Mouse (Mus musculus) bone marrow, adult 2 months (tissue): ENCODE measurements around the gene Mief2. TPM values are rescaled to one million over a fixed set of nuclear protein-coding genes. Genes with fewer than 3 reads are reported as not detected.

Experiments
- H3K27ac ChIP-seq: fragments of 200-500 bp; 2 replicates; pipeline ENCODE4 v1.5.1; 2012; ENCODE audit warnings: low read depth, mild to moderate bottlenecking, control low read depth, inconsistent platforms, low read length; ENCODE audit not compliant: control insufficient read depth, poor library complexity, insufficient read depth
- H3K4me1 ChIP-seq: fragments of 200-500 bp; 2 replicates; pipeline ENCODE4 v1.6.1; 2011; ENCODE audit warnings: low read length; ENCODE audit not compliant: control insufficient read depth, insufficient read depth
- H3K4me3 ChIP-seq: fragments of 200-500 bp; replicated peaks from 2 replicates; pipeline ENCODE3; 2011; ENCODE audit warnings: mild to moderate bottlenecking, low read depth, low read length, control low read depth; ENCODE audit not compliant: control insufficient read depth
- CTCF ChIP-seq: fragments of 200-500 bp; IDR thresholded peaks from 2 replicates; pipeline ENCODE4 v1.5.1; 2011; ENCODE audit warnings: low read length, control low read depth; ENCODE audit not compliant: control insufficient read depth, insufficient read depth
- POLR2A ChIP-seq: fragments of 200-500 bp; IDR thresholded peaks from 2 replicates; pipeline ENCODE4 v1.6.1; 2011; ENCODE audit warnings: low read depth, mild to moderate bottlenecking, control low read depth, low read length, borderline replicate concordance; ENCODE audit not compliant: control insufficient read depth
- WGBS: fragments of 180-500 bp; shearing (Covaris S2); methylation state at CpG from one replicate; pipeline ENCODE4 v1.1.7; 2018; 5-methylcytosine and 5-hydroxymethylcytosine counted together
- polyA plus RNA-seq: library from polyadenylated mRNA; stranded (reverse); fragments of >200 nt; gene quantifications from 2 replicates; pipeline ENCODE4 v1.2.4, GENCODE M21; 2011; ENCODE audit warnings: low replicate concordance; ENCODE audit not compliant: missing spikeins, insufficient read depth, insufficient read length

Gene Mief2
- polyA plus RNA-seq, 1 experiment = 11.7 TPM

GRCm38 (mm10) chr11:60731251-60731650, 3.1 kb downstream of the Mief2 start:
- Histone ChIP-seq H3K4me3 (no peak overlapping the region), H3K4me1 (peaks cover 5% of the 10 kb centered on the region; the same call in 1 of the 2 replicates), H3K27ac (peak overlapping the region; percentile 54; the same call in 1 of the 2 replicates)
- WGBS = 88% methylated on average over 14 of the region's 14 CpGs
- no peak for TF ChIP-seq CTCF
- TF ChIP-seq POLR2A = no peak

- TF ChIP-seq CTCF (no peak), POLR2A (no peak)
- Histone ChIP-seq H3K4me3 (no peak overlapping the region), H3K27ac (no peak overlapping the region), H3K4me1 (peaks cover 3% of the 10 kb centered on the region; the same call in 1 of the 2 replicates)
- WGBS = 64% methylated on average over 2 of the region's 2 CpGs
Observed at GRCm38 (mm10) chr11:60734206-60734605, 6.0 kb downstream of the Mief2 start.

GRCm38 (mm10) chr11:60735191-60735590, 7.0 kb downstream of the Mief2 start:
- Histone ChIP-seq H3K4me1 (peaks cover 2% of the 10 kb centered on the region; the same call in 1 of the 2 replicates), H3K27ac (no peak overlapping the region), H3K4me3 (no peak overlapping the region)
- 75% methylated on average over 5 of the region's 5 CpGs for WGBS
- TF ChIP-seq CTCF (no peak), POLR2A (no peak)

GRCm38 (mm10) chr11:60736491-60736890, 8.3 kb downstream of the Mief2 start:
- H3K4me1 ChIP-seq = peaks cover 2% of the 10 kb centered on the region; the same call in 1 of the 2 replicates
- no peak overlapping the region for H3K4me3 ChIP-seq
- no peak for TF ChIP-seq POLR2A
- TF ChIP-seq CTCF = no peak
- WGBS = 81% methylated on average over 3 of the region's 3 CpGs
- no peak overlapping the region for H3K27ac ChIP-seq

- Histone ChIP-seq H3K27ac (no peak overlapping the region), H3K4me3 (no peak overlapping the region), H3K4me1 (0 out of 2 replicates have a peak, but pooled peaks cover 1% of the 10 kb centered on the region)
- TF ChIP-seq CTCF = no peak
- no peak for TF ChIP-seq POLR2A
Observed at GRCm38 (mm10) chr11:60737450-60737849, 9.3 kb downstream of the Mief2 start.

- WGBS = 77% methylated on average over 3 of the region's 3 CpGs
- Histone ChIP-seq H3K4me3 (no peak overlapping the region), H3K27ac (no peak overlapping the region), H3K4me1 (0 out of 2 replicates have a peak, but pooled peaks cover 2% of the 10 kb centered on the region)
- TF ChIP-seq CTCF = no peak
- TF ChIP-seq POLR2A = no peak
Observed at GRCm38 (mm10) chr11:60740321-60740720, 12.1 kb downstream of the Mief2 start.

- no peak overlapping the region for H3K4me3 ChIP-seq
- H3K4me1 ChIP-seq = no peaks in the 10 kb centered on the region
- TF ChIP-seq CTCF (no peak), POLR2A (no peak)
- H3K27ac ChIP-seq = no peak overlapping the region
- WGBS = 89% methylated on average over 7 of the region's 7 CpGs
Observed at GRCm38 (mm10) chr11:60755570-60755969, 27.4 kb downstream of the Mief2 start.

GRCm38 (mm10) chr11:60761681-60762080, 33.5 kb downstream of the Mief2 start:
- no peak for TF ChIP-seq POLR2A
- TF ChIP-seq CTCF = no peak
- no peak overlapping the region for H3K4me3 ChIP-seq
- H3K27ac ChIP-seq = no peak overlapping the region
- 62% methylated on average over 3 of the region's 3 CpGs for WGBS
- no peaks in the 10 kb centered on the region for H3K4me1 ChIP-seq

- WGBS = 65% methylated on average over 4 of the region's 4 CpGs
- Histone ChIP-seq H3K4me1 (no peaks in the 10 kb centered on the region; the same call in 1 of the 2 replicates), H3K4me3 (no peak overlapping the region), H3K27ac (no peak overlapping the region)
- no peak for TF ChIP-seq POLR2A
- TF ChIP-seq CTCF = no peak
Observed at GRCm38 (mm10) chr11:60766969-60767368, 38.8 kb downstream of the Mief2 start.
